Mouse (Mus musculus) 3134 (cell line): Measurements from ENCODE around the gene Abhd2.

Experiments
- DNase-seq: peaks from one replicate; pipeline ENCODE4 v3.0.0-alpha.2; 2011; ENCODE audit warnings: low spot score; ENCODE audit not compliant: insufficient read length; ENCODE audit errors: extremely low read depth

Gene Abhd2

DNA sequence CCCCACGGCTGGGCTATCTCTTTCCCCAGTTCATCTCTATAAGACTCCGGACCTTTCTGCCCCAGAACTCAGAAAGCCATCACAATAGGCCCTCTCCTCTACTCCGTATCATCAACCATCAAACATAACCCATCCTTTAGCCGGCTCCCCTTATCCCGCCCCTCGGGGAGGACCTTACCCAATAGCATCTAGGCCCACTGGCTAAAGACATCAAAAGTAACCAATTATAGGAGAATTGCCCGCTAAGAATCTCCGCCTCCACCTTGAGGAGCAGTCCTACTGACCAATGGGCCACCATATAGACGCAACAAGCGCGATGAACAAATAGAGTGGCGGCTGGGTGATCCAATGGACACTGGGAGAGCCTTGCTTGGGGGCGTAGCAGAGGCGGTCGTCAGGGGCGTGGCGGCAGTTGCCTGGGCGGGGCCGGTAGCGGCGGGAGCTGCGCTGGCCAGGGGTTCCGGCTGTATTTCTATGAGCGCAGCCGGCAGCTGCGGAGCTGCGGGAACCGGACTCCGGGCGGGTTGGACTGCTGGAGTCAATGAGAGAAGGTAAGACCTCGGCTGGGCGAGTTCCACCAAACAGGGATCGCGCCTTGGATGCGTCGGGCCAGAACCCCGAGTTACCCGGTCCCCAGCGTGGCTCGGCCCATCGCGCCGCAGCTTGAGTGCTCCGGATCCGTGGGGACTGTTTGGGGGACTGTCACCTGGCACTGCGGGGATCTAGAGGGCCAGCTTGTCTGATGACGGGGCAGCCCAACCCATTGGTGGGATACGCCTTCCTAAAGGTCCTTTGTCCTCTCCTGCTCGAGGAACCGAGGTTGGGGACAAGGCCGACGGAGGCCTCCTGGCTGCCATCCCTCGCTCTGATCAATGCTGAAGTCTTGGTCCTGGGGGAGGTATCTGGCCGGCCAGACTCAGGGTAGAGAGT, at the start of gene Abhd2:
Gene Abhd2 (plus strand): TSS at position 411 of the 930 bp plus-strand sequence.
- DNase-seq, result peak; percentile 97

- DNase-seq, result no peak
These were observed 47.5 kb upstream of the Abhd2 start for GRCm38 (mm10) chr7:79225477-79225876.

DNA sequence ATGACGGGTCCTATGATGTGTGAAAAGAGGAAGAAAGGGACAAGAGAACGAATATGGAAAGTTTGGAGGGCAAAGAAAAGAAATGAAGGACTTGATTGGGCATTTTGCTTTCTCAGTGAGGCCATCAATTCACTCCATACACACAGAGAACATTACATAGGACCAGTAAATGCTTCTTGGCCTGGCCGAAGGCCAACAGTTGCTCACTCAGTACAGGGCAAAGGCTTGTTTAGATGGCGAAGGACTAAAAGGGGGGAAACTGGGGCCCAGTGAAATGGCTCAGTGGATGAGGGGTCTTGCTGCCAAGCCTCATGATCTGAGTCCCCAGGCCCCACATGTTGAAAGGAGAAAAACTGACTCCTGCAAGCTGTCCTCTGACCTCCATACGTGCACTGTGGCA, 46.8 kb upstream of the Abhd2 start:
- no peak for DNase-seq

DNA sequence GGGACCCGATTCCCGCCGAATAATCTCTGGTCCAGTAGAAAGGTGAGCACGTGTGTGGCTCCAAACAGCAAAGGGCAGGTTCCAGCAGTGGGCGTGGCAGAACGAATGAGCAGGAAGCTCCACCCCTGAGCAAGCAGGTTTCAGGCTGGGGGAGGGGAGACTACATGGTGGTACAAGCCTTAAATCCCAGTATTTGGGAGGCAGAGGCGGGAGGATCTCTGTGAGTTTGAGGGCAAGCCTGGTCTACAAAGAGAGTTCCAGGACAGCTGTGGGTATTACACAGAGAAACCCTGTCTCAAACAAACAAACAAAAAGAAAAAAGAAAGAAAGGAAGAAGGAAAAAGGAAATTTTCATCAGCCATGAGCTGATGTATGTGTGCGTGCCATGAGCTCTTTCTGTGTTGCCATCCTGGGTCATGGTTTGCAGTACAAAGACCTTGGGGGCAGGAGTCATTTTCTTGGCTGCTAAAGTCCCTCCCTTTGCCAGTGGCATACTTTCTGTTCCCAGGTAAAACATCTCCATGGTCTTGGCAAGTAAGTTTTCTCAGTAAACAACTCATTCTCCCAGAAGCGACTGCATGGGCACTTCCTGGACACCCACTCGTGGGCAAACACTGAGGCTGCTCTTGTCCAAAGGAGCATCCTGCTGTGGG, 46.0 kb upstream of the Abhd2 start:
- no peak for DNase-seq

DNA sequence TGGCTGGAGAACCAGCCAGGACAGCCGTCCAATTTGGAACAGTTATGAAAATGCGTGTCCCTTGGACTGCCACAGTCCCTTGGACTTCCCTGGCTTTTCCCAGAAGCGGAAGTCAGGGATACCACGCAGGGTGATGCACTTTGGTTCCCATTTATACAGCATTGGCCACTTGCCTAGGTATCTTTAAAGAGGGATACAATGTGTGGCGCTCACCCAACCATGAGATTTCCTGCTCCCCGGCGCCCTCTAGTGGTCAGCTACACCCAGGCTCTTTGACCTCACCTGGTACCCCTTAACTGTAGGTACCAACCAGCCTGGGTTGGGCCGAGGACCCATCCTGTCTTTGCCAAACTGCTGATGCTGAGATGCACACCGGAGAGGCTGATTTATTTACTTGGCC, 44.5 kb upstream of the Abhd2 start:
- peak; percentile 29 for DNase-seq

- no peak for DNase-seq
These were observed 41.4 kb upstream of the Abhd2 start for GRCm38 (mm10) chr7:79231577-79231976.

- DNase-seq, result no peak
These were observed 41.0 kb upstream of the Abhd2 start for GRCm38 (mm10) chr7:79232048-79232447.

DNA sequence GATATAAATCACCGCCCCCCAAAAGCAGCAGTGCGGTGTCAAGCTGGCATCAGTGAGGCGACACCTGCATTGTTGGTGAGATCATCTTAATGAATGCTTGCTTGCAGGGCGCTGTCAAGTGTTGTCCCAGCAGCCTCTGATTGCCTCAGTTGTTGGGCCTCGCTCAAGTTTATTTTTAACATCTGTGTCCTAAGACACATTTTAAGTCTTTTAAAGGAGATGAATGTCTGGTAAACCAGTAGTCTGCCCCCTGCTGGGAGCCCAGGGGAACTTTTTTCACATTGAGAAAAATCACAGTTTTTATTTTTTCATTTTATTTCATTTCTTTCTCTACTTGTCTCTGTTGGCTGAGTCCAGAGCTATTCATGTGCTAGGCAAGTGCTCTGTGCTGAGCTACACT, 34.3 kb upstream of the Abhd2 start:
- no peak for DNase-seq

DNA sequence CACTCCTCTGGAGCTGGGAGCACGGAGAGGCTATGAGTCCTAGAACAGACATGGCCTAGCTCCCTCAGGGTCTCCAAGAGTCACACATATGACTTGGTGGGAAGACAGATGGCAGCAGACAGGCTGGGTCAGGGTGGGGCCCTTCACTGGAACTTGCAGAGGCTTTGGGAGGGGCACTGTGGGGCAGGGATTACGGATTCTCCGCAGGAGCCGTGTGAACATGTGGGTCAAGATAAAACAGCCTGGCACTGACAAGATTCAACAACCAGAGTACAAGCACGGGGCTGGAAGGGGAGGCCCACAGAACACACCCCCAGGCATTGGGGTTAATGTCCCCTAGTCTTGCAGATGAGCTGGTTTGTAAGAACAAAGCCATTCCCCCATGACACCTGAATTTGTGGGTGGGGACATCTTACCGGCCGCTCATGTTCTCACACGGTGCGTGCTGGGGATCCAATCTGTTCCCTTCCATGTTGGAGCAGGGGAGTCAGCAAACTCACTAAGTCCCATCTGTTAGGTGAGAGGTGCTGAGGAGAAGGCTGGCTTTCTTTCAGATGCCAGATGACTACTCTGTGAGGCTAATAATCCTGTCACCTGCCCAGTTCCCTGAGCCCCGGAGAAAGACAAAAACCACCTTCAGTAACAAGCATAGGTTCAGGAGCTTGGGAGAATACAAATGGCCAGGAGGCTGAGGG, 30.9 kb upstream of the Abhd2 start:
- no peak for DNase-seq

- DNase-seq, result no peak
These were observed 29.8 kb upstream of the Abhd2 start for GRCm38 (mm10) chr7:79243236-79243635.

DNA sequence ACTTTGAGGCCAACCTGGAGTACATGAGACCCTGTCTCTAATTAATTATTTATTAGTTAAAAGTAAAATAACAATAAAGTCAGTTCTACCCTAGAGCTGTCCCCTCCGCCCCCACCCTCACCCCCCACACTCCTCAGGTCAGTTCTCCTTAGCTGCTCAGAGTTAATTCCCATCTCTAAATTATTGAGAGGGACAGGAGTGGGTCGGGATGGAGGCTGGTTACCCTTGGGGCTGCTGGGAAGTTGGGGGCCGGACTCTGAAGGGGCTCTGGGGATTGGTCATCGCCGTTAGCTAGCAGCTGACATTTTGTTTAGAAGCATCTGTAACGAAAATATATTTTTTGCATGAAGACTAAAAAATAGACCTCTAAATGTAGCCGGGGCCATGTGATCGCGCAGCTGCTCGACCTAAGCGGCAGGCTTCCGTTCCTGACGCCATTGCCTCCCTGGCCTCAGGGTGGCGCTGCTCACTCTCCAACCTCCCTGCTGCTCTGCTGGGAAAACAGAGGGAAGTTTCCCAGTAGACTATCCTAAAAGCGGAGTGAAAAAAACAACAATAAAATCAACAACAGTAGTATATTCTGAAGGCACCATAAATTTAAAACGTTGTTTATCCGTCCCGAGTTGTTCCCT, 26.8 kb upstream of the Abhd2 start:
- peak; percentile 49 for DNase-seq

GRCm38 (mm10) chr7:79247408-79247807, 25.6 kb upstream of the Abhd2 start:
- no peak for DNase-seq

DNA sequence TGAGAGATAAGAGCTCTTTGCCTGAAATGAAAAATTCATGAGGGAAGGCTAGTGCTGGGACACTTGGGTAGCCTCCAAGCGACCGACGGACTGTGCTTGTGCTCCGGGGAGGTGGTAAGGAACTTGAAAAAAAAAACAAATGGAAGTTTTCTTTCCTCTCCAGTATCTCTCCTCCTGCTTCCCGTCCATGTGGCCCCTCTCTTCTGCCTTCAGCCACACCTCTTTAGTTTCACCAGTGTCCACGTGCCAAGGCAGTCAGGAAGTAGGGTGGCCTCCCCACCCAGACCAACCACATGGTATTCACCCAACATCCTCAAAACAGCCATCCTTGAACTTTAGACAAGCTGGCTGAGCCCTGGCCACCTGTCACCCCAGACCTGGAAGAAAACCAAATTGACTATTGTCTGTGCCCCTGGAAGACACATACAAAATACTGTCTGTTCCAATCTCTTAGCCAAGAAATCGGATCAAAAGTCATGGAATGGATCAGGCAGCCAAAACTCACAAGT, 25.1 kb upstream of the Abhd2 start:
- DNase-seq, result no peak

- DNase-seq, result no peak
These were observed 23.4 kb upstream of the Abhd2 start for GRCm38 (mm10) chr7:79249581-79249980.

DNA sequence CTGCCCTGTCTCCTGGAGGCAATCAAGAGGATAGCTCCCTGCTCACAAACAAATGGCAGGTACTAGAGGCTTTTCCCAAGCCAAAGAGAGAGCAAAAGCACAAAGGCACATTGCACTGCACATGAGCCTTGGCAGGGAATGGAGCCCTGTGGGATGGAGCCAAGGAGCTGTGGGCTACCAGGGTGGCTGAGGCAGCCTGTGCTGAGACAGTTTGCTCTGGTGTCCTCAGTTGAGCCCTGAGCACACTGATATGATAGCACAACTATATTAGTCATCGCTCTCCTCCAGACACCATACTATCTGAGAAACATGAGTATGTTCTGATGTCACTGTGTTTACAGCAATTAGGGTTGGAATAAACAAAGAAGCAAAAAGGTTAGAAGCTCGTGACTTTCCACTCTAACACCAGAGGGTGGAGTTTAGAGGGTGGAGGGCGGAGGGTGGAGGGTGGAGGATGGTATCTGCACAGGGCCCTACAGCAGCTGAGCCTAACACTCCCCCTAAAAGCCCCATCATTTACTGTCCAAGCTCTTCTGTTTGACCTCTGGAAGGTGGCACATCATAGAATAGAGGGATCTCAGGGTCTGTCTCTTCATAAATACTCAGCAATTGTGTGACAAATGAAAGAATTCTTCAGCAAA, 18.6 kb upstream of the Abhd2 start:
- no peak for DNase-seq

DNA sequence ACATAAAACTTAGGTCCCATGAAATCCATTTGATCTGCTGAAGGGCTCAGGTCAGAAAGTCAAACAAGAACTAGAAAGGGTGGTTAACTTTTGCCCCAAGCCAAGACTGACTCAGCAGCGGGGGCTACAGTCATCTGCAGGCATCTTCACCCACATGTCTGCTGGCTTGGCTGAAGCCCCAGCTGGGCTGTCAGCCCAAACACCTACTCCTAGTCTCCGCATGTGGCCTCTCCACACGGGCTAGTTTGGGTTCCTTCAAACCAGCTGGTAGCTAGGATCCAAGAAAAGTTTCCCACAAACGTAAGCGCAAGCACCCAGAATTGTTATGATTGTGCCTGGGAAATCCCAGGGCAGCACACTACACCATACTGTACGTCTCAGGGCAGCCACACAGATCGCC, 17.6 kb upstream of the Abhd2 start:
- peak; percentile 56 for DNase-seq

GRCm38 (mm10) chr7:79255752-79256151, 17.2 kb upstream of the Abhd2 start:
- DNase-seq, result no peak

DNA sequence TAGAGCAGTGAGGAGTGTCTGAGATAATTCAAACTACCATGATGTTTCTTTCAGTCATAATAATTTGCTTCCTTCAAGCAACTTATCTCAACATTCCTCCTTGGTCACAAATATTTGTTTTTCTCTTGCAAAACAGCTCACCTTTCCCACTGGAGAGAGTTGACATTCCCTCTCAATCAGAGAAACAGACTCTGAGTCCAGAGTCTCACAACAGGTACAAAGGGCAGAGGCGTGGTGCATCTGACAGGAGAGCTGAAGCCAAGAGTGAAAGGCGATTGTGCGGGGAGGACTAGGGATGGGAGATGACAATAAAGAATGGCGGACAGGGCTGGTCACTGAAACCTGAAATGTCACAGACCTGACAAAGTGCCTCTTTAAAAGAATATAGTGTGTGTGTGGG, 16.3 kb upstream of the Abhd2 start:
- DNase-seq, result no peak

GRCm38 (mm10) chr7:79258981-79259542, 13.9 kb upstream of the Abhd2 start:
- DNase-seq, result no peak

- DNase-seq, result peak; percentile 44
These were observed 10.5 kb upstream of the Abhd2 start for GRCm38 (mm10) chr7:79262478-79262877.
